Mouse (Mus musculus) adipocyte (in vitro differentiated cells): Measurements from ENCODE around the gene Btn1a1.
A peak's percentile ranks its signal among the peaks of the same experiment; 100 is the strongest.

ENCODE experiments used
- DNase-seq: peaks from one replicate; pipeline ENCODE4 v3.0.0-alpha.2; 2016; ENCODE audit warnings: low spot score

The Btn1a1 gene

GRCm38 (mm10) chr13:23422351-23422750 lies 43.4 kb downstream of the Btn1a1 start:
- no peak for DNase-seq

- peak; percentile 39 for DNase-seq
Measured at GRCm38 (mm10) chr13:23412630-23413521, 52.8 kb downstream of the Btn1a1 start.

- DNase-seq: no peak
Measured at GRCm38 (mm10) chr13:23412211-23412629, 53.5 kb downstream of the Btn1a1 start.

- no peak for DNase-seq
Measured at GRCm38 (mm10) chr13:23411311-23412210, 54.1 kb downstream of the Btn1a1 start.

- no peak for DNase-seq
Measured at GRCm38 (mm10) chr13:23410632-23411031, 55.1 kb downstream of the Btn1a1 start.
